Mouse (Mus musculus): ENCODE data around the gene 4930451I11Rik.

- TF ChIP-seq CTCF (IDR thresholded peaks at IDR 0.05; ENCODE audit: control insufficient read depth, insufficient read depth, insufficient replicate concordance, low read depth, low read length) (no peak), POLR2A (IDR thresholded peaks at IDR 0.05; ENCODE audit: control insufficient read depth, low read depth, low read length) (no peak)
Observed at GRCm38 (mm10) chr7:126843276-126843675, 11.8 kb upstream of the 4930451I11Rik start.
